Mouse (Mus musculus) left cerebral cortex, adult 8-10 months (tissue): Measurements from ENCODE around the gene Dennd1a. TPM values are rescaled to one million over a fixed set of nuclear protein-coding genes. Genes with fewer than 3 reads are reported as not detected.

Experiments used
- DNase-seq, 2 experiments: peaks; one replicate each; pipeline ENCODE4 v3.0.0; 2022; ENCODE audit warnings: low spot score in 2 of 2
- total RNA-seq, 4 experiments: library from RNA; stranded (reverse); gene quantifications; 2 replicates each; pipeline ENCODE4 v1.2.4; 2022

Gene Dennd1a
- total RNA-seq, 4 experiments from 2014 or later = 80.4 to 89.2 (median 83.8) TPM

- DNase-seq = no peak
These were observed 467.6 kb downstream of the Dennd1a start for GRCm38 (mm10) chr2:37819526-37820152.

- DNase-seq = no peak
These were observed 468.2 kb downstream of the Dennd1a start for GRCm38 (mm10) chr2:37818761-37819525.

DNA sequence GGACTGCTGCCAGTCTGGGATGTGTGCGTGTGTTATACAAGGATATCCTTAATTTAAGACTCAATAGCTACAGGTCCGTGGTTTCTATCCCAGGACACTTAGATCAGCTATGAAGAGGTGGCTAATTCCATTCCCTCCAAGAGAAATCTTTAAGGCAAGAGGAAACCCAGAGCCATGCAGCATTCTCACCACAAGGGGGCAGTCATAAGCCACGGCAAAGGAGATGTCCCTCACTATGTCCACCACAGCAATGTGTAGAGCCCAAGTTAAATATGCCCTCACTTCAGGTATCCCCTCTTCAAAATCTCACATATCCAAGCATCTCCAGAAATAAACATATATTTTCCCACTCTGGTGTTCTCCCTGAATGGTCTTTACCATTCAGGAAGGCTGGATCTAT, 471.5 kb downstream of the Dennd1a start:
- peak in 1 of 2 experiments; percentile 74 for DNase-seq

DNA sequence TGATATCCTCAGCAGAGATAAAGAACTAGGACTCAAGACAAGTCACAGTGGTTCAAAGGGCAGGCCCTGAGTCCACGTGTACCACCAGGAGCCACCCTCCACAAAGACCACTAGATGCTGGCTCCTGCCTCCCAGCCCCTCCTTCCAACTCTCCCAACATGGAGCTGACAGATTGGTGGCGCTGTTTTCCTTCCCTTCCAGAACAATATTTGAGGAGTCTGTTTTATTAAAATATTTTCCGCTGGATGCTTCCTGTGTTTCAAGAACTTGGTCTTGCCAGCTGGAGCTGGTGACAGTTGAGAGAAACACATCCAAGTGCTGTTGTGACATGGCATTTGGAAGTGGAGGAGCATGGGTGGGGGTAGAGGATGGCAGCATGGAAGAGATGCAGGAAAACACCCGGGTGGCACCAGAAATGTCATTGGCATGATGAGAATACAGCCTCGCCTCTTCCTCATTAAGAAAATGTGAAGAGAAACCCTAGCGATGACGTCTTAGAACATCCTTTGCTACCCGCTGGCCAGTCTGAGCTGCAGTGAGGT, 472.3 kb downstream of the Dennd1a start:
- no peak for DNase-seq

GRCm38 (mm10) chr2:37812401-37812800, 474.8 kb downstream of the Dennd1a start:
- no peak for DNase-seq

GRCm38 (mm10) chr2:37811682-37812081, 475.5 kb downstream of the Dennd1a start:
- DNase-seq = no peak

- peak; percentile 50 to 58 for DNase-seq
These were observed 484.5 kb downstream of the Dennd1a start for GRCm38 (mm10) chr2:37802610-37803212.

DNA sequence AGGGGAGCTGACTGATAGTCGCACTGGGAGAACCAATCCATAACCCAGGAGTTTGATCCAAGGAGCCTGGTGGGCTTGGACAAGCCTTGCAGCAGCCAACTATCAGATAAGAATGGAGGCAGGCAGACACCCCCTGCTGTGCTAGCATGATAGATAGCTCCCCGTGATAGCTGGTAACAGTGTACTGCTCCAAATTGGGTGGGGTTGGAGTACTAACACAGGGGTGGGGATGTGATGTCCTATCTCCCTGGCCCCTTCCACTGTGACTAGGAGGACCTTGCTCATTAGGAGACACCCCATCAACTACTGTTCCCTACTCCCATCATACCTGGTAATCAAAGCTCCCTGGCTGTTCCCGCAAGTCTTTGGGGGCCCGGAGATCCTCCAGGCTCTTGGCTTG, 485.5 kb downstream of the Dennd1a start:
- DNase-seq = no peak

- DNase-seq = no peak
These were observed 488.1 kb downstream of the Dennd1a start for GRCm38 (mm10) chr2:37799137-37799536.

DNA sequence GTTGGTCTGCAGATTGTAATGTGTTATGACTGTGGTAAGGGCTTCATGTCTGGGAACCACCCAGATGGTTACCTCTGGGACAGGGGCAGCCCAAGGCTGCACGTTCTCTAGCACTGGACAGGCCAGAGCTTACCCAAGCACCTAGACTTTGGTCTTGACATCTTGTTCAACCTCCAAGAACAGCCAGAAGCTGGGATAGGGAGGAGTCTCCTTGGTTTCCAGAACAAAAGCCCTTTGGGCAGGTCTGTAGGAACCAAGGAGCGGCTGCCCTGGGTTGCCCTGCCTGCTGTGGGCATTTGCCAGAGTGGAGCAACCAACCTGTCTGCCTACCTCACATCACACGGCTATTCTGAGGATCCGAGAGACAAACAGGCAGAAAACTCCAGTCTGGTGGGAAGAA, 490.1 kb downstream of the Dennd1a start:
- DNase-seq = no peak

- no peak for DNase-seq
These were observed 491.2 kb downstream of the Dennd1a start for GRCm38 (mm10) chr2:37796021-37796420.

- DNase-seq = no peak
These were observed 495.9 kb downstream of the Dennd1a start for GRCm38 (mm10) chr2:37791340-37791739.

GRCm38 (mm10) chr2:37790738-37791137, 496.5 kb downstream of the Dennd1a start:
- DNase-seq = no peak

- no peak for DNase-seq
These were observed 497.2 kb downstream of the Dennd1a start for GRCm38 (mm10) chr2:37789995-37790394.

- DNase-seq = no peak
These were observed 498.2 kb downstream of the Dennd1a start for GRCm38 (mm10) chr2:37789029-37789428.

- DNase-seq = no peak
These were observed 498.8 kb downstream of the Dennd1a start for GRCm38 (mm10) chr2:37788176-37788962.

DNA sequence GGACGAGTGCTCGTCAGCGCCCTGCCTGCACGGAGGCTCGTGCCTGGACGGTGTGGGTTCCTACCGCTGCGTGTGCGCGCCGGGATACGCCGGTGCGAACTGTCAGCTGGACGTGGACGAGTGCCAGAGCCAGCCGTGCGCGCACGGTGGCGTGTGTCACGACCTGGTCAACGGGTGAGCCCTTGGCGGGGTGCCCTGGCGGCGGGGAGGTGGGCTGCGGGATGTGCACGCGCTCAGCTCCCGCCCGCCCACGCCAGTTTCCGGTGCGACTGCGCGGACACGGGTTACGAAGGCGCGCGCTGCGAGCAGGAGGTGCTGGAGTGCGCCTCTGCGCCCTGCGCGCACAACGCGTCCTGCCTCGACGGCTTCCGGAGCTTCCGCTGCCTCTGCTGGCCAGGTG, 500.7 kb downstream of the Dennd1a start:
- no peak for DNase-seq

- no peak for DNase-seq
These were observed 502.7 kb downstream of the Dennd1a start for GRCm38 (mm10) chr2:37784473-37784872.

- DNase-seq = no peak
These were observed 505.2 kb downstream of the Dennd1a start for GRCm38 (mm10) chr2:37782002-37782401.

DNA sequence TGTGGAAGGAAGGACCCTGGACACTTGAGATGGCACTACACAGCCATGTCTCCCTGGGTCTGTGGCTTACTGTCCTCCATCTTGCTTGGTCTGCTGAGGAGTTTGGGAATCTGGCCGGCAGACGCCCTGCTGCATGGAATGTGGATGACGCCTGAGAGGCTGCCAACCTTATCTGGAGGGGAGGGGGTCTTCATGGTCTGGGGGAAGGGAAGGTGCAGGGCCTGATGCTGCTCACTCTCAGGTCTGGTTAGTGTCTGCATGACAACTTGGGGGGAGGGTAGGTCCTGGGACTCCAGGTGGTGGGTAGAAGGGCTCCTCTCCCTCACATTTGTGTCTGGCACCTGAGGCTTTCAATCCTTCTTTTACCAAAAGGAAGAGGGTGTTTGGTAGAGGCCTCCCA, 505.8 kb downstream of the Dennd1a start:
- DNase-seq = no peak

- DNase-seq = no peak
These were observed 506.8 kb downstream of the Dennd1a start for GRCm38 (mm10) chr2:37780270-37780929.
